Mouse (Mus musculus): ENCODE data around the gene Lman2. TPM values are rescaled to one million over a fixed set of nuclear protein-coding genes. Genes with fewer than 3 reads are reported as not detected.

The Lman2 gene
- polyA plus RNA-seq, 1 experiment from 2014 or later, result 106 TPM

- H3K4me2 ChIP-seq, result no peak overlapping the region
- H3K9ac ChIP-seq, result no peak overlapping the region
- H3K4me3 ChIP-seq (ENCODE audit: low read depth, low read length), result no peak overlapping the region
- H3K4me1 ChIP-seq (ENCODE audit: insufficient read depth), result no peaks in the 10 kb centered on the region
- no peak for ATAC-seq (ENCODE audit: insufficient read depth)
- H3K27me3 ChIP-seq (ENCODE audit: insufficient read depth, low read length), result no peaks in the 10 kb centered on the region
- H3K9me3 ChIP-seq (ENCODE audit: low read depth, low read length), result no peaks in the 10 kb centered on the region
- peaks cover 93% of the 10 kb centered on the region for H3K36me3 ChIP-seq (ENCODE audit: insufficient read depth)
- no peak overlapping the region for H3K27ac ChIP-seq (ENCODE audit: low read depth)
- WGBS, result 75% methylated on average over 2 of the region's 2 CpGs
- no peak for DNase-seq
- TF ChIP-seq CTCF (IDR thresholded peaks at IDR 0.05; ENCODE audit: low read depth), result no peak
These were observed 47.6 kb downstream of the Lman2 start for GRCm38 (mm10) chr13:55314891-55315412.

GRCm38 (mm10) chr13:55313051-55313450 lies 49.5 kb downstream of the Lman2 start:
- Histone ChIP-seq H3K27me3 (ENCODE audit: insufficient read depth, low read length) (no peaks in the 10 kb centered on the region), H3K9me3 (ENCODE audit: low read depth, low read length) (no peaks in the 10 kb centered on the region), H3K4me1 (ENCODE audit: insufficient read depth) (no peaks in the 10 kb centered on the region), H3K4me3 (ENCODE audit: low read depth, low read length) (no peak overlapping the region), H3K4me2 (no peak overlapping the region), H3K9ac (no peak overlapping the region), H3K27ac (ENCODE audit: low read depth) (no peak overlapping the region), H3K36me3 (ENCODE audit: insufficient read depth) (peaks cover 90% of the 10 kb centered on the region)
- TF ChIP-seq CTCF (IDR thresholded peaks at IDR 0.05; ENCODE audit: low read depth), result no peak
- no peak for ATAC-seq (ENCODE audit: insufficient read depth)
- no peak for DNase-seq
- WGBS, result 81% methylated on average over 9 of the region's 9 CpGs

GRCm38 (mm10) chr13:55312028-55312630 lies 50.5 kb downstream of the Lman2 start:
- Histone ChIP-seq H3K36me3 (ENCODE audit: insufficient read depth) (peaks cover 91% of the 10 kb centered on the region), H3K27me3 (ENCODE audit: insufficient read depth, low read length) (no peaks in the 10 kb centered on the region), H3K4me1 (ENCODE audit: insufficient read depth) (no peaks in the 10 kb centered on the region), H3K9ac (no peak overlapping the region), H3K4me2 (no peak overlapping the region), H3K9me3 (ENCODE audit: low read depth, low read length) (no peaks in the 10 kb centered on the region), H3K4me3 (ENCODE audit: low read depth, low read length) (no peak overlapping the region), H3K27ac (ENCODE audit: low read depth) (no peak overlapping the region)
- DNase-seq (no peak), ATAC-seq (ENCODE audit: insufficient read depth) (no peak)
- TF ChIP-seq CTCF (IDR thresholded peaks at IDR 0.05; ENCODE audit: low read depth), result no peak
- WGBS, result 89% methylated on average over 8 of the region's 8 CpGs

- Histone ChIP-seq H3K27me3 (ENCODE audit: insufficient read depth, low read length) (no peaks in the 10 kb centered on the region), H3K4me2 (no peak overlapping the region), H3K36me3 (ENCODE audit: insufficient read depth) (peaks cover 83% of the 10 kb centered on the region), H3K9me3 (ENCODE audit: low read depth, low read length) (no peaks in the 10 kb centered on the region), H3K9ac (no peak overlapping the region), H3K27ac (ENCODE audit: low read depth) (no peak overlapping the region), H3K4me1 (ENCODE audit: insufficient read depth) (no peaks in the 10 kb centered on the region), H3K4me3 (ENCODE audit: low read depth, low read length) (no peak overlapping the region)
- ATAC-seq (ENCODE audit: insufficient read depth) (no peak), DNase-seq (no peak)
- TF ChIP-seq CTCF (IDR thresholded peaks at IDR 0.05; ENCODE audit: low read depth), result no peak
- 83% methylated on average over 5 of the region's 5 CpGs for WGBS
These were observed 61.7 kb downstream of the Lman2 start for GRCm38 (mm10) chr13:55300913-55301312.

- WGBS, result 92% methylated on average over 1 of the region's 1 CpGs
- H3K27ac ChIP-seq (ENCODE audit: low read depth), result no peak overlapping the region
These were observed 65.8 kb downstream of the Lman2 start for GRCm38 (mm10) chr13:55296760-55297159.

More at GRCm38 (mm10) chr13:55296760-55297159, 65.8 kb downstream of the Lman2 start:
- no peaks in the 10 kb centered on the region for H3K27me3 ChIP-seq (ENCODE audit: insufficient read depth, low read length)
- no peak overlapping the region for H3K9ac ChIP-seq
- DNase-seq (no peak), ATAC-seq (ENCODE audit: insufficient read depth) (no peak)
- no peaks in the 10 kb centered on the region for H3K9me3 ChIP-seq (ENCODE audit: low read depth, low read length)
- peaks cover 89% of the 10 kb centered on the region for H3K36me3 ChIP-seq (ENCODE audit: insufficient read depth)
- no peaks in the 10 kb centered on the region for H3K4me1 ChIP-seq (ENCODE audit: insufficient read depth)
- no peak overlapping the region for H3K4me3 ChIP-seq (ENCODE audit: low read depth, low read length)
- TF ChIP-seq CTCF (IDR thresholded peaks at IDR 0.05; ENCODE audit: low read depth), result no peak
- H3K4me2 ChIP-seq, result no peak overlapping the region

Other genes with a start within 250 kb of the Lman2 start
- not detected in 2 replicates for gene Gm17617, start 229.2 kb downstream of the Lman2 start, polyA plus RNA-seq (2014; fragmentation: Nextera tagmentation; extraction: Ambion mirVana)
- 14.6 and 17.3 TPM in 2 replicates for gene Fgfr4, start 210.1 kb downstream of the Lman2 start, polyA plus RNA-seq (2014; fragmentation: Nextera tagmentation; extraction: Ambion mirVana)
- gene Nsd1, start 153.0 kb downstream of the Lman2 start, polyA plus RNA-seq (2014; fragmentation: Nextera tagmentation; extraction: Ambion mirVana), result 70.0 and 80.7 TPM in 2 replicates
- 546 and 576 TPM in 2 replicates for gene Prelid1, start 42.3 kb downstream of the Lman2 start, polyA plus RNA-seq (2014; fragmentation: Nextera tagmentation; extraction: Ambion mirVana)
- 74.1 and 80.9 TPM in 2 replicates for gene Rab24, start 40.8 kb downstream of the Lman2 start, polyA plus RNA-seq (2014; fragmentation: Nextera tagmentation; extraction: Ambion mirVana)
- 45.6 and 46.2 TPM in 2 replicates for gene Mxd3, start 33.0 kb downstream of the Lman2 start, polyA plus RNA-seq (2014; fragmentation: Nextera tagmentation; extraction: Ambion mirVana)
- gene Rgs14, start 6.9 kb upstream of the Lman2 start, polyA plus RNA-seq (2014; fragmentation: Nextera tagmentation; extraction: Ambion mirVana), result 0.69 and 1.0 TPM in 2 replicates
- not detected in 2 replicates for gene Slc34a1, start 35.4 kb upstream of the Lman2 start, polyA plus RNA-seq (2014; fragmentation: Nextera tagmentation; extraction: Ambion mirVana)
- gene Pfn3, start 52.4 kb upstream of the Lman2 start, polyA plus RNA-seq (2014; fragmentation: Nextera tagmentation; extraction: Ambion mirVana), result not detected in 2 replicates
- gene F12, start 64.0 kb upstream of the Lman2 start, polyA plus RNA-seq (2014; fragmentation: Nextera tagmentation; extraction: Ambion mirVana), result not detected in 2 replicates
- 64.3 and 71.0 TPM in 2 replicates for gene Grk6, start 82.3 kb upstream of the Lman2 start, polyA plus RNA-seq (2014; fragmentation: Nextera tagmentation; extraction: Ambion mirVana)
- gene Prr7, start 101.5 kb upstream of the Lman2 start, polyA plus RNA-seq (2014; fragmentation: Nextera tagmentation; extraction: Ambion mirVana), result 0.46 and 0.53 TPM in 2 replicates
- 135 and 153 TPM in 2 replicates for gene Dbn1, start 125.3 kb upstream of the Lman2 start, polyA plus RNA-seq (2014; fragmentation: Nextera tagmentation; extraction: Ambion mirVana)
- 185 and 199 TPM in 2 replicates for gene Pdlim7, start 150.9 kb upstream of the Lman2 start, polyA plus RNA-seq (2014; fragmentation: Nextera tagmentation; extraction: Ambion mirVana)
- gene Dok3, start 166.5 kb upstream of the Lman2 start, polyA plus RNA-seq (2014; fragmentation: Nextera tagmentation; extraction: Ambion mirVana), result 2.0 and 2.6 TPM in 2 replicates
- gene Ddx41, start 173.9 kb upstream of the Lman2 start, polyA plus RNA-seq (2014; fragmentation: Nextera tagmentation; extraction: Ambion mirVana), result 74.8 and 75.5 TPM in 2 replicates
- gene Fam193b, start 208.3 kb upstream of the Lman2 start, polyA plus RNA-seq (2014; fragmentation: Nextera tagmentation; extraction: Ambion mirVana), result 33.4 and 38.4 TPM in 2 replicates
- gene Tmed9, start 210.9 kb upstream of the Lman2 start, polyA plus RNA-seq (2014; fragmentation: Nextera tagmentation; extraction: Ambion mirVana), result 69.7 and 76.5 TPM in 2 replicates
- gene B4galt7, start 237.1 kb upstream of the Lman2 start, polyA plus RNA-seq (2014; fragmentation: Nextera tagmentation; extraction: Ambion mirVana), result 16.3 and 22.1 TPM in 2 replicates

Data from lung, embryonic 14.5 days (tissue).